Mouse (Mus musculus) G1E (cell line): Measurements from ENCODE around the gene Arsg. TPM values are rescaled to one million over a fixed set of nuclear protein-coding genes. Genes with fewer than 3 reads are reported as not detected.
A peak's percentile ranks its signal among the peaks of the same experiment; 100 is the strongest.

Source experiments
- ATAC-seq: 2 replicates; pipeline ENCODE4 v1.8.0; 2016; ENCODE audit warnings: mild to moderate bottlenecking; ENCODE audit not compliant: insufficient number of reproducible peaks, poor library complexity, low FRiP score, severe bottlenecking; ENCODE audit errors: extremely low read depth
- DNase-seq: peaks from one replicate; pipeline ENCODE4 v3.0.0; 2012; ENCODE audit warnings: low spot score
- H3K27me3 ChIP-seq: 2 replicates; pipeline ENCODE4 v1.6.1; 2012; ENCODE audit warnings: mild to moderate bottlenecking, low read length, inconsistent platforms; ENCODE audit not compliant: insufficient read depth
- H3K36me3 ChIP-seq: replicated peaks from 2 replicates; pipeline ENCODE3; 2012; ENCODE audit warnings: mild to moderate bottlenecking, inconsistent platforms
- H3K4me1 ChIP-seq: 2 replicates; pipeline ENCODE4 v1.6.1; 2012; ENCODE audit warnings: low read depth, low read length, inconsistent platforms, mixed read lengths; ENCODE audit not compliant: insufficient read depth
- H3K4me3 ChIP-seq: 2 replicates; pipeline ENCODE4 v1.5.1; 2012; ENCODE audit warnings: low read depth, mild to moderate bottlenecking, inconsistent platforms, low read length, moderate library complexity, mixed read lengths
- H3K9me3 ChIP-seq: replicated peaks from 2 replicates; pipeline ENCODE4 v1.6.1; 2012; ENCODE audit warnings: inconsistent platforms
- CTCF ChIP-seq: IDR thresholded peaks from 2 replicates; pipeline ENCODE4 v1.5.1; 2012; ENCODE audit warnings: low read depth, low read length, inconsistent platforms, mixed read lengths
- GATA1 ChIP-seq: IDR thresholded peaks from 2 replicates; pipeline ENCODE4 v1.6.1; 2012; ENCODE audit warnings: borderline replicate concordance, low read length, inconsistent platforms, mixed read lengths
- GATA2 ChIP-seq: IDR thresholded peaks from 2 replicates; pipeline ENCODE4 v1.6.1; 2012; ENCODE audit warnings: low read depth, low read length, inconsistent platforms, borderline replicate concordance
- POLR2AphosphoS5 ChIP-seq: IDR thresholded peaks from 2 replicates; pipeline ENCODE4 v1.6.1; 2012; ENCODE audit warnings: low read depth, low read length, inconsistent platforms; ENCODE audit not compliant: insufficient replicate concordance
- TAL1 ChIP-seq: conservative IDR thresholded peaks from 2 replicates; pipeline ENCODE4 v1.6.1; 2012; ENCODE audit warnings: low read depth, low read length, inconsistent platforms, mixed read lengths
- polyA plus RNA-seq: library from polyadenylated mRNA; stranded (reverse); fragments of >175 nt; gene quantifications from 2 replicates; pipeline ENCODE4 v1.2.3, GENCODE M21; 2012
- total RNA-seq, 2 experiments: library from RNA; stranded (forward) in 1 of 2; stranded (reverse) in 1 of 2; fragments of 200-1000 nt in 1 of 2; fragments of >200 nt in 1 of 2; fragmentation: Nextera tagmentation in 1 of 2; gene quantifications; 2 replicates each; pipeline ENCODE4 v1.2.3; 2014 to 2017

The Arsg gene
- total and polyA plus RNA-seq, 3 experiments: 1.0 to 6.1 (median 2.0) TPM

DNA sequence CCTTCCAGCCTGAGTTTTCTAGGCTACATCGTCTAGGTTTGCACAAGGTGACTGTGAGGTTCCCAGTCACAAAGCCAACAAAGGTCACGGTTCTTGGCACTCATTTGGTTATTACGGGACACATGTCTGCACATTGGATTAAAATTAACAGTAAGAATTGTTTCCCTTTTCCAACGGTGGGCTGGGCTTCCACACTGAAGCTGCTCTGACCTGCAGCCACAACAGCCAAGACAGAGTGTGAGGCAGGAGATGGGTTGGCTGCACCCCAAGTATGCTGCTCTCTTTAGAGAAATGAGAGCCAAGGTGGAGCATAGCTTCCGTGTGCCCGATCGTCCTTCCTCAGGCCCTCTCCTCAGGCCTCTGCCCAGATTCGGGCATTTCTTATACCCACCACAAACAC is 121.6 kb downstream of the Arsg start:
- H3K36me3 ChIP-seq: peaks cover 67% of the 10 kb centered on the region
- no peak for ATAC-seq
- H3K9me3 ChIP-seq: no peaks in the 10 kb centered on the region
- no peak for DNase-seq
- no peak overlapping the region for H3K4me3 ChIP-seq
- H3K27me3 ChIP-seq: no peaks in the 10 kb centered on the region
- no peak for TF ChIP-seq CTCF
- no peak for TF ChIP-seq TAL1
- TF ChIP-seq GATA2: no peak
- no peak for TF ChIP-seq GATA1
- TF ChIP-seq POLR2AphosphoS5: no peak
- peaks cover 15% of the 10 kb centered on the region for H3K4me1 ChIP-seq

GRCm38 (mm10) chr11:109598778-109599570 is 125.8 kb downstream of the Arsg start:
- DNase-seq (no peak), ATAC-seq (no peak)
- Histone ChIP-seq H3K27me3 (no peaks in the 10 kb centered on the region), H3K9me3 (no peaks in the 10 kb centered on the region), H3K36me3 (peaks cover 67% of the 10 kb centered on the region), H3K4me3 (no peak overlapping the region), H3K4me1 (peaks cover 11% of the 10 kb centered on the region)
- TF ChIP-seq TAL1: no peak
- no peak for TF ChIP-seq GATA1
- no peak for TF ChIP-seq GATA2
- TF ChIP-seq CTCF: no peak
- no peak for TF ChIP-seq POLR2AphosphoS5

DNA sequence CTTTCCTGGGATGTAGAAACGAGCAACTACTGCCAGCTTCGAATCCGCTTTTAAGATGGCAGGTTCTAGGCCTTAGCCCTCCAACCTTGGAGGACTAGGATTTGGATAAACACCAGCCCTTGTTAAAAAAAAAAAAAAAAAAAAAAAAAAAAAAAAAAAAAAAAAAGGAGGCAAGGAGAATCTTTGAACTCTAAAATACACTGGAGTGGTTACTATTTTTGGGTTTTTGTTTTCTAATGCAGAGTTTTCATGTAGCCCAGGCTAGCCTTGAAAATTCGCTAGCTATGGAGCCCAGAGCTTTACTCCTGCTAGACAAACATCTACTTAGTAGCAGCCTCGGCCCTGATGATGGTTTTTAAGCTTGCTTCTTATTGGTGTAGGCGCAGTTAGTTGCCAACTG is 134.4 kb downstream of the Arsg start:
- H3K9me3 ChIP-seq: no peaks in the 10 kb centered on the region
- peaks cover 34% of the 10 kb centered on the region for H3K4me1 ChIP-seq
- H3K27me3 ChIP-seq: no peaks in the 10 kb centered on the region
- TF ChIP-seq CTCF: no peak
- TF ChIP-seq GATA2: no peak
- no peak for TF ChIP-seq GATA1
- TF ChIP-seq POLR2AphosphoS5: no peak
- TF ChIP-seq TAL1: no peak
- no peak for DNase-seq
- peaks cover 20% of the 10 kb centered on the region for H3K36me3 ChIP-seq
- no peak overlapping the region for H3K4me3 ChIP-seq
- ATAC-seq: no peak

GRCm38 (mm10) chr11:109608976-109609625 is 135.9 kb downstream of the Arsg start:
- Histone ChIP-seq H3K4me3 (no peak overlapping the region), H3K36me3 (peaks cover 11% of the 10 kb centered on the region), H3K4me1 (peaks cover 47% of the 10 kb centered on the region), H3K27me3 (no peaks in the 10 kb centered on the region), H3K9me3 (no peaks in the 10 kb centered on the region)
- no peak for ATAC-seq
- DNase-seq: no peak
- TF ChIP-seq POLR2AphosphoS5 (no peak), GATA2 (no peak), CTCF (no peak), TAL1 (no peak), GATA1 (no peak)

- Histone ChIP-seq H3K9me3 (no peaks in the 10 kb centered on the region), H3K27me3 (no peaks in the 10 kb centered on the region), H3K36me3 (peaks cover 6% of the 10 kb centered on the region), H3K4me1 (peaks cover 50% of the 10 kb centered on the region), H3K4me3 (peak overlapping the region; percentile 90)
- no peak for ATAC-seq
- no peak for TF ChIP-seq POLR2AphosphoS5
- no peak for TF ChIP-seq GATA1
- no peak for TF ChIP-seq GATA2
- TF ChIP-seq TAL1: no peak
- no peak for TF ChIP-seq CTCF
- no peak for DNase-seq
Measured at GRCm38 (mm10) chr11:109610046-109610794, 137.0 kb downstream of the Arsg start.

DNA sequence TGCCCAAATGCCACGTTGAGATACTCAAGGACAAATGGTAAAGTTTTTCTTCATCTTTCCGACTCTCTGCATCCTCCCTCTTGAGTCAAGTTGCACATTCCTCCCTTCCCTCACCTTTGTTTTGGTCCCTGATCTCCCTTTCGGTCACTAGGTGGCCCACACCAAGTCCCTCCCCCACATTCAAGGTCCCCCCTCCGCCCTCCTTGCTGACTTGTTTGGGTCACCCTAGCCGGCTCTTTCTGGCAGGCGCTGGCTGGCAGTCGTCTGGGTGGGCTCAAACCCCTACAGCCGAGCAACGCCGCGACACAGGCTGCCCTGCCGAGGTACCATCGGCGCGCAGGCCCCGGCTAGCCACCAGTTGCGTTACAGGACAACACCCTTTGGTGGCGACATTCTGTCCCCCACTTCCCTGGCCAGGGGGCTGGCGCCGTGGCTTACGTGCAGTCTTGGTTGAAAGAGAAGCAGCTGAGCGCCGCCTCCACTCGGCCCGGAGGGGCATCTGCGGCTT is 137.7 kb downstream of the Arsg start:
- TF ChIP-seq TAL1 (no peak), POLR2AphosphoS5 (no peak), GATA2 (no peak), GATA1 (no peak), CTCF (no peak)
- DNase-seq: no peak
- H3K4me3 ChIP-seq: peak overlapping the region; percentile 90
- no peak for ATAC-seq
- H3K9me3 ChIP-seq: no peaks in the 10 kb centered on the region
- peaks cover 6% of the 10 kb centered on the region for H3K36me3 ChIP-seq
- no peaks in the 10 kb centered on the region for H3K27me3 ChIP-seq
- H3K4me1 ChIP-seq: peaks cover 56% of the 10 kb centered on the region
